Comparison of ENCODE assay signal across 10 mouse cellular contexts in the genomic region with DNA sequence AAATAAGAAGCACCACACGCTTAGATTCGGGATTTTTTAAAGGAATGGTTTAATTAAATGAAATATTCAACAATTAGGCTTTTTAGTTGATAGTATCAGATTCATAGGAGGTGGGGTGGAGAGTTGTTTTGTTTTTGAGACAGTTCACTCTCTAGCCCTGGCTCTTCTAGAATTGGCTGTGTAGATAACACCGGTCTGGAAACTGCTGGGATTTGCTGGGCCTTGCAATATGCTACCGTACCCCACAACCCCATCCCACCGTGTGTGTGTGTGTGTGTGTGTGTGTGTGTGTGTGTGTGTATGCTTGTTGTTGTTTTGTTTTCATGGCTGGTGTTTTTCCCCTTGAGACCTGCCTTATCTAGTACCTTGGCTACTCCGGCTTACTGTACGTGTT. TPM values are rescaled to one million over a fixed set of nuclear protein-coding genes. Genes with fewer than 3 reads are reported as not detected.
DNase-seq lines count a peak whose midpoint lies in the region; ATAC-seq lines count a peak whose summit lies in the region.
"Had no signal": no experiment of that assay in that cellular context is flagged by ENCODE, and none has a peak within 500 bp of the region (broad histone marks: within the 10 kb centered on the region; RNA-seq: fewer than 3 reads in every experiment).

No protein-coding gene starts in this region.

- DNase-seq in kidney, postnatal 36 days = no peak
- DNase-seq in embryonic facial prominence, embryonic 14.5 days (ENCODE audit: low spot score) = no peak
- DNase-seq in hindbrain, embryonic 14.5 days (ENCODE audit: low spot score) = no peak
- no peak for DNase-seq in B cell, adult 2 months
- no peak for DNase-seq in gastrocnemius, adult 18-20 months (ENCODE audit: low spot score)
- no peak for DNase-seq in right cerebral cortex, adult 2 months (ENCODE audit: low spot score in 2 of 2)
- DNase-seq: adrenal gland, adult 2 months; gastrocnemius, postnatal 25 days had no signal

- H3K27ac ChIP-seq in kidney, embryonic 14.5 days (ENCODE audit: low read depth, low read length) = no peak overlapping the region
- H3K27ac ChIP-seq in embryonic facial prominence, embryonic 14.5 days (replicated peaks; ENCODE audit: low read depth, low read length) = no peak overlapping the region
- peak overlapping the region; percentile 47; the same call in 1 of the 2 replicates for H3K27ac ChIP-seq in hindbrain, embryonic 14.5 days
- H3K27ac ChIP-seq in neural tube, embryonic 12.5 days = no peak overlapping the region

- no peak for ATAC-seq in kidney, embryonic 14.5 days (ENCODE audit: low FRiP score, low TSS enrichment)
- 0 out of 2 replicates have a peak, but pooled peaks have one; percentile 50 for ATAC-seq in embryonic facial prominence, embryonic 14.5 days (ENCODE audit: low read depth)
- peak; percentile 79 for ATAC-seq in hindbrain, embryonic 14.5 days (ENCODE audit: low FRiP score)
- peak; percentile 79 for ATAC-seq in neural tube, embryonic 12.5 days (ENCODE audit: low FRiP score, low read depth)

- H3K4me2 ChIP-seq in kidney, embryonic 14.5 days (replicated peaks; ENCODE audit: low read depth, low read length) = peak overlapping the region; percentile 45
- peak overlapping the region; percentile 64 for H3K4me2 ChIP-seq in embryonic facial prominence, embryonic 14.5 days (ENCODE audit: low read depth, low read length)
- H3K4me2 ChIP-seq in hindbrain, embryonic 14.5 days (replicated peaks) = peak overlapping the region; percentile 62
- peak overlapping the region; percentile 53 for H3K4me2 ChIP-seq in neural tube, embryonic 12.5 days (replicated peaks)

- no peaks in the 10 kb centered on the region for H3K9me3 ChIP-seq in kidney, embryonic 14.5 days (ENCODE audit: control insufficient read depth, low read length)
- no peaks in the 10 kb centered on the region for H3K9me3 ChIP-seq in embryonic facial prominence, embryonic 14.5 days (ENCODE audit: control insufficient read depth, low read length)
- H3K9me3 ChIP-seq in hindbrain, embryonic 14.5 days (ENCODE audit: control insufficient read depth, low read length) = no peaks in the 10 kb centered on the region
- no peaks in the 10 kb centered on the region for H3K9me3 ChIP-seq in neural tube, embryonic 12.5 days

- 42% methylated on average over 7 of the region's 7 CpGs for WGBS in kidney, embryonic 14.5 days
- 29% methylated on average over 7 of the region's 7 CpGs for WGBS in embryonic facial prominence, embryonic 14.5 days
- 33% methylated on average over 7 of the region's 7 CpGs for WGBS in hindbrain, embryonic 14.5 days
- 38% methylated on average over 7 of the region's 7 CpGs for WGBS in neural tube, embryonic 12.5 days

- no peaks in the 10 kb centered on the region for H3K36me3 ChIP-seq in kidney, embryonic 14.5 days (ENCODE audit: control insufficient read depth, insufficient read depth, low read length)
- H3K36me3 ChIP-seq in embryonic facial prominence, embryonic 14.5 days (ENCODE audit: control insufficient read depth, insufficient read depth, low read length) = no peaks in the 10 kb centered on the region
- no peaks in the 10 kb centered on the region for H3K36me3 ChIP-seq in hindbrain, embryonic 14.5 days (replicated peaks; ENCODE audit: control insufficient read depth, insufficient read depth)
- no peaks in the 10 kb centered on the region for H3K36me3 ChIP-seq in neural tube, embryonic 12.5 days

- peak overlapping the region; percentile 28; the same call in 1 of the 2 replicates for H3K4me3 ChIP-seq in kidney, embryonic 14.5 days (ENCODE audit: low read length)
- H3K4me3 ChIP-seq in embryonic facial prominence, embryonic 14.5 days (ENCODE audit: low read depth, low read length) = peak overlapping the region; percentile 35
- peak overlapping the region; percentile 39 for H3K4me3 ChIP-seq in hindbrain, embryonic 14.5 days (replicated peaks; ENCODE audit: low read length)
- H3K4me3 ChIP-seq in neural tube, embryonic 12.5 days = no peak overlapping the region

- no peaks in the 10 kb centered on the region for H3K27me3 ChIP-seq in kidney, embryonic 14.5 days (ENCODE audit: control insufficient read depth, insufficient read depth, low read length)
- H3K27me3 ChIP-seq in embryonic facial prominence, embryonic 14.5 days (replicated peaks; ENCODE audit: control insufficient read depth, insufficient read depth, low read length) = no peaks in the 10 kb centered on the region
- H3K27me3 ChIP-seq in hindbrain, embryonic 14.5 days (ENCODE audit: control insufficient read depth, insufficient read depth, low read length) = no peaks in the 10 kb centered on the region
- H3K27me3 ChIP-seq in neural tube, embryonic 12.5 days (replicated peaks) = no peaks in the 10 kb centered on the region

- no peaks in the 10 kb centered on the region for H3K4me1 ChIP-seq in kidney, embryonic 14.5 days (ENCODE audit: control insufficient read depth, insufficient read depth, low read length)
- H3K4me1 ChIP-seq in embryonic facial prominence, embryonic 14.5 days (ENCODE audit: control insufficient read depth, insufficient read depth, low read length) = 0 out of 2 replicates have a peak, but pooled peaks cover 3% of the 10 kb centered on the region
- H3K4me1 ChIP-seq in hindbrain, embryonic 14.5 days (replicated peaks; ENCODE audit: control insufficient read depth, insufficient read depth, low read length) = no peaks in the 10 kb centered on the region
- H3K4me1 ChIP-seq in neural tube, embryonic 12.5 days = 0 out of 2 replicates have a peak, but pooled peaks cover 3% of the 10 kb centered on the region

- no peak overlapping the region for H3K9ac ChIP-seq in kidney, embryonic 14.5 days (ENCODE audit: low read depth, low read length)
- H3K9ac ChIP-seq in embryonic facial prominence, embryonic 14.5 days (ENCODE audit: low read depth, low read length) = no peak overlapping the region; the same call in 1 of the 2 replicates
- H3K9ac ChIP-seq in hindbrain, embryonic 14.5 days = peak overlapping the region; percentile 66
- no peak overlapping the region for H3K9ac ChIP-seq in neural tube, embryonic 12.5 days

RNA-seq across cellular contexts. Expression of a gene that starts 14.8 kb away (rescaled TPM):
- 202 and 215 TPM in 2 replicates for polyA plus RNA-seq in kidney, embryonic 14.5 days (2014; fragmentation: Nextera tagmentation; extraction: Ambion mirVana)
- 146 and 157 TPM in 2 replicates for polyA plus RNA-seq in embryonic facial prominence, embryonic 14.5 days (2014; fragmentation: Nextera tagmentation; extraction: Ambion mirVana)
- 308 and 330 TPM in 2 replicates for polyA plus RNA-seq in hindbrain, embryonic 14.5 days (2014; fragmentation: Nextera tagmentation; extraction: Ambion mirVana)
- 337 and 394 TPM in 2 replicates for polyA plus RNA-seq in neural tube, embryonic 12.5 days (2016; fragmentation: Nextera tagmentation; extraction: Ambion mirVana)
- 10 to 100 TPM; 15.8 to 17.2 TPM for total RNA-seq in gastrocnemius, adult 18-20 months (2021)

RNA-seq across cellular contexts. Expression of a gene that starts 24.3 kb away (rescaled TPM):
- 2.9 and 3.9 TPM in 2 replicates for polyA plus RNA-seq in kidney, embryonic 14.5 days (2014; fragmentation: Nextera tagmentation; extraction: Ambion mirVana)
- 3.7 and 4.0 TPM in 2 replicates for polyA plus RNA-seq in embryonic facial prominence, embryonic 14.5 days (2014; fragmentation: Nextera tagmentation; extraction: Ambion mirVana)
- polyA plus RNA-seq in hindbrain, embryonic 14.5 days (2014; fragmentation: Nextera tagmentation; extraction: Ambion mirVana) = 3.0 and 3.5 TPM in 2 replicates
- 4.4 and 5.5 TPM in 2 replicates for polyA plus RNA-seq in neural tube, embryonic 12.5 days (2016; fragmentation: Nextera tagmentation; extraction: Ambion mirVana)
- total RNA-seq in gastrocnemius, adult 18-20 months (2021) = under 1 TPM; 0.52 to 0.94 TPM
